Mouse (Mus musculus): Measurements from ENCODE around the gene Hydin.

GRCm38 (mm10) chr8:110351909-110352308 is 85.1 kb downstream of the Hydin start:
- no peak for TF ChIP-seq CTCF (conservative IDR thresholded peaks at IDR 0.05; ENCODE audit: insufficient read depth, insufficient read length, low read depth, low read length)
- TF ChIP-seq POLR2A (IDR thresholded peaks at IDR 0.05; ENCODE audit: low read depth, low read length): no peak
